In genomic region chr13:21158785-21159474, GRCm38 (mm10) we compare ENCODE assay signal across 7 mouse cellular contexts. TPM values are rescaled to one million over a fixed set of nuclear protein-coding genes. Genes with fewer than 3 reads are reported as not detected.
DNase-seq lines count a peak whose midpoint lies in the region; ATAC-seq lines count a peak whose summit lies in the region.

No protein-coding gene starts in this region.

- H3K27ac ChIP-seq in intestine, embryonic 14.5 days (ENCODE audit: low read depth): no peak overlapping the region
- H3K27ac ChIP-seq in limb, embryonic 11.5 days (replicated peaks; ENCODE audit: low read depth, low read length): no peak overlapping the region
- H3K27ac ChIP-seq in midbrain, embryonic 12.5 days (replicated peaks): no peak overlapping the region

- H3K36me3 ChIP-seq in intestine, embryonic 14.5 days (ENCODE audit: control insufficient read depth, insufficient read depth, low read length): no peaks in the 10 kb centered on the region
- no peaks in the 10 kb centered on the region for H3K36me3 ChIP-seq in limb, embryonic 11.5 days (ENCODE audit: control insufficient read depth, insufficient read depth, low read length)
- H3K36me3 ChIP-seq in midbrain, embryonic 12.5 days: no peaks in the 10 kb centered on the region

- peak; percentile 90 for DNase-seq in adrenal gland, adult 18-20 months (ENCODE audit: low spot score in 2 of 2)
- peak; percentile 88 for DNase-seq in gastrocnemius, postnatal 10 days
- peak; percentile 96 for DNase-seq in intestine, embryonic 14.5 days (ENCODE audit: low spot score)
- peak; percentile 97 for DNase-seq in limb, embryonic 11.5 days (ENCODE audit: low spot score)
- DNase-seq in spleen, adult 12 weeks (ENCODE audit: low spot score): peak; percentile 68

- 0% methylated on average over 19 of the region's 19 CpGs for WGBS in intestine, embryonic 14.5 days
- WGBS in limb, embryonic 11.5 days: 1% methylated on average over 19 of the region's 19 CpGs
- WGBS in midbrain, embryonic 12.5 days: under 1% methylated on average over 19 of the region's 19 CpGs

- peak; percentile 71 for ATAC-seq in common myeloid progenitor, adult 5-6 weeks (replicated peaks; ENCODE audit: low read depth, poor library complexity, severe bottlenecking)
- no peak; the same call in 1 of the 2 replicates for ATAC-seq in intestine, embryonic 14.5 days (replicated peaks; ENCODE audit: low FRiP score, low TSS enrichment, low read depth)
- ATAC-seq in limb, embryonic 11.5 days (ENCODE audit: insufficient number of reproducible peaks, low FRiP score, low TSS enrichment, low read depth): no peak; the same call in 1 of the 2 replicates
- peak; percentile 35 for ATAC-seq in midbrain, embryonic 12.5 days (ENCODE audit: low FRiP score, low read depth)

- peak overlapping the region; percentile 49 for H3K9ac ChIP-seq in intestine, embryonic 14.5 days (ENCODE audit: low read length)
- H3K9ac ChIP-seq in limb, embryonic 11.5 days (ENCODE audit: low read length): peak overlapping the region; percentile 55; the same call in 1 of the 2 replicates
- peak overlapping the region; percentile 53 for H3K9ac ChIP-seq in midbrain, embryonic 12.5 days (replicated peaks)

- H3K4me2 ChIP-seq in intestine, embryonic 14.5 days (ENCODE audit: low read length): peak overlapping the region; percentile 96
- peak overlapping the region; percentile 89 for H3K4me2 ChIP-seq in limb, embryonic 11.5 days (ENCODE audit: low read depth, severe bottlenecking)
- H3K4me2 ChIP-seq in midbrain, embryonic 12.5 days (replicated peaks): peak overlapping the region; percentile 83

- no peaks in the 10 kb centered on the region for H3K4me1 ChIP-seq in intestine, embryonic 14.5 days (replicated peaks; ENCODE audit: control insufficient read depth, insufficient read depth, low read length)
- no peaks in the 10 kb centered on the region for H3K4me1 ChIP-seq in limb, embryonic 11.5 days (ENCODE audit: control insufficient read depth, insufficient read depth, low read length)
- H3K4me1 ChIP-seq in midbrain, embryonic 12.5 days: peaks cover 11% of the 10 kb centered on the region; the same call in 1 of the 2 replicates

- peak overlapping the region; percentile 77 for H3K4me3 ChIP-seq in intestine, embryonic 14.5 days (ENCODE audit: low read depth, low read length)
- H3K4me3 ChIP-seq in limb, embryonic 11.5 days (ENCODE audit: low read depth, low read length): peak overlapping the region; percentile 55
- H3K4me3 ChIP-seq in midbrain, embryonic 12.5 days: peak overlapping the region; percentile 60

- H3K9me3 ChIP-seq in intestine, embryonic 14.5 days (ENCODE audit: control insufficient read depth, low read length): no peaks in the 10 kb centered on the region
- H3K9me3 ChIP-seq in limb, embryonic 11.5 days (ENCODE audit: control insufficient read depth, low read length): no peaks in the 10 kb centered on the region
- no peaks in the 10 kb centered on the region for H3K9me3 ChIP-seq in midbrain, embryonic 12.5 days

- no peaks in the 10 kb centered on the region for H3K27me3 ChIP-seq in intestine, embryonic 14.5 days (replicated peaks; ENCODE audit: control insufficient read depth, insufficient read depth, low read length)
- H3K27me3 ChIP-seq in limb, embryonic 11.5 days (ENCODE audit: control insufficient read depth, insufficient read depth, low read length): no peaks in the 10 kb centered on the region
- peaks cover 7% of the 10 kb centered on the region; the same call in 1 of the 2 replicates for H3K27me3 ChIP-seq in midbrain, embryonic 12.5 days

RNA-seq across cellular contexts. Expression of gene Olfr1368, which starts 13.3 kb away (rescaled TPM):
- not detected for total RNA-seq in adrenal gland, adult 18-20 months (2021)
- total RNA-seq in common myeloid progenitor, adult 5-6 weeks (2017): not detected in 2 replicates
- total RNA-seq in gastrocnemius, postnatal 10 days (2021): not detected
- polyA plus RNA-seq in intestine, embryonic 14.5 days (2014; fragmentation: Nextera tagmentation; extraction: Ambion mirVana): not detected in 2 replicates
- not detected in 2 replicates for polyA plus RNA-seq in limb, embryonic 11.5 days (2014; fragmentation: Nextera tagmentation; extraction: Ambion mirVana)
- not detected in 2 replicates for polyA plus RNA-seq in midbrain, embryonic 12.5 days (2016; fragmentation: Nextera tagmentation; extraction: Ambion mirVana)

RNA-seq across cellular contexts. Expression of gene Trim27, which starts 20.3 kb away (rescaled TPM):
- 10 to 100 TPM; 45.3 to 49.9 TPM for total RNA-seq in adrenal gland, adult 18-20 months (2021)
- 162 and 186 TPM in 2 replicates for total RNA-seq in common myeloid progenitor, adult 5-6 weeks (2017)
- 10 to 100 TPM; 27.9 to 36.8 TPM for total RNA-seq in gastrocnemius, postnatal 10 days (2021)
- polyA plus RNA-seq in intestine, embryonic 14.5 days (2014; fragmentation: Nextera tagmentation; extraction: Ambion mirVana): 167 and 169 TPM in 2 replicates
- 183 and 190 TPM in 2 replicates for polyA plus RNA-seq in limb, embryonic 11.5 days (2014; fragmentation: Nextera tagmentation; extraction: Ambion mirVana)
- 132 and 140 TPM in 2 replicates for polyA plus RNA-seq in midbrain, embryonic 12.5 days (2016; fragmentation: Nextera tagmentation; extraction: Ambion mirVana)

RNA-seq across cellular contexts. Expression of gene Olfr263, which starts 29.5 kb away (rescaled TPM):
- total RNA-seq in adrenal gland, adult 18-20 months (2021): not detected
- not detected in 2 replicates for total RNA-seq in common myeloid progenitor, adult 5-6 weeks (2017)
- total RNA-seq in gastrocnemius, postnatal 10 days (2021): not detected
- not detected in 2 replicates for polyA plus RNA-seq in intestine, embryonic 14.5 days (2014; fragmentation: Nextera tagmentation; extraction: Ambion mirVana)
- not detected in 2 replicates for polyA plus RNA-seq in limb, embryonic 11.5 days (2014; fragmentation: Nextera tagmentation; extraction: Ambion mirVana)
- polyA plus RNA-seq in midbrain, embryonic 12.5 days (2016; fragmentation: Nextera tagmentation; extraction: Ambion mirVana): not detected in 2 replicates

RNA-seq across cellular contexts. Expression of gene Olfr1369-ps1, which starts 47.6 kb away (rescaled TPM):
- not detected for total RNA-seq in adrenal gland, adult 18-20 months (2021)
- 0.05 TPM in 1 of 2 replicates, not detected in the other for total RNA-seq in common myeloid progenitor, adult 5-6 weeks (2017)
- not detected for total RNA-seq in gastrocnemius, postnatal 10 days (2021)
- not detected in 2 replicates for polyA plus RNA-seq in intestine, embryonic 14.5 days (2014; fragmentation: Nextera tagmentation; extraction: Ambion mirVana)
- not detected in 2 replicates for polyA plus RNA-seq in limb, embryonic 11.5 days (2014; fragmentation: Nextera tagmentation; extraction: Ambion mirVana)
- 0.06 and 0.07 TPM in 2 replicates for polyA plus RNA-seq in midbrain, embryonic 12.5 days (2016; fragmentation: Nextera tagmentation; extraction: Ambion mirVana)

Comparison
In these comparisons a context has a peak if more than half of its experiments do, and no peak if none do; other contexts are left out.
1. ATAC-seq: peak in common myeloid progenitor, adult 5-6 weeks (single experiment) and midbrain, embryonic 12.5 days (single experiment); none in intestine, embryonic 14.5 days (single experiment) and limb, embryonic 11.5 days (single experiment).
2. Peak in every context shown above with its lines, with median percentiles within 50 percentile points of each other: DNase-seq, H3K4me2 ChIP-seq, H3K4me3 ChIP-seq and H3K9ac ChIP-seq.